Mouse (Mus musculus) forebrain, embryonic 13.5 days (tissue): ENCODE measurements at regions not wholly inside any gene's neighbourhood (a gene's known extent, or its start where the extent isn't known, plus 50 kb on each side); places are given as distances from the start of the nearest gene placed in this dataset.

Experiments
- ATAC-seq: fragments of 200-750 bp; cut with Nextera tagmentation; 2 replicates; pipeline ENCODE4 v1.8.0; 2017
- H3K27ac ChIP-seq: fragments of 300-500 bp; sonication (generic); 2 replicates; pipeline ENCODE4 v1.5.1; 2015; ENCODE audit warnings: inconsistent platforms, mild to moderate bottlenecking, moderate library complexity
- H3K27me3 ChIP-seq: fragments of 300-500 bp; sonication (generic); 2 replicates; pipeline ENCODE4 v1.6.1; 2015; ENCODE audit warnings: mild to moderate bottlenecking, inconsistent platforms
- H3K36me3 ChIP-seq: fragments of 300-500 bp; sonication (generic); 2 replicates; pipeline ENCODE4 v1.6.1; 2015; ENCODE audit warnings: mild to moderate bottlenecking, inconsistent platforms; ENCODE audit not compliant: poor library complexity, severe bottlenecking
- H3K4me1 ChIP-seq: fragments of 300-500 bp; sonication (generic); 2 replicates; pipeline ENCODE4 v1.6.1; 2015; ENCODE audit warnings: inconsistent platforms
- H3K4me2 ChIP-seq: fragments of 300-500 bp; sonication (generic); 2 replicates; pipeline ENCODE4 v1.6.1; 2015; ENCODE audit warnings: inconsistent platforms, mild to moderate bottlenecking, moderate library complexity
- H3K4me3 ChIP-seq: fragments of 300-500 bp; sonication (generic); 2 replicates; pipeline ENCODE4 v1.5.1; 2015; ENCODE audit warnings: mild to moderate bottlenecking, inconsistent platforms
- H3K9ac ChIP-seq: fragments of 300-500 bp; sonication (generic); 2 replicates; pipeline ENCODE4 v1.6.1; 2015; ENCODE audit warnings: mild to moderate bottlenecking, inconsistent platforms
- H3K9me3 ChIP-seq: fragments of 300-500 bp; sonication (generic); replicated peaks from 2 replicates; pipeline ENCODE4 v1.6.1; 2016; ENCODE audit warnings: inconsistent platforms
- WGBS: fragments of 180-500 bp; shearing (Covaris S2); methylation state at CpG from one replicate; pipeline ENCODE4 v1.1.7; 2015; 5-methylcytosine and 5-hydroxymethylcytosine counted together

GRCm38 (mm10) chr7:130005406-130005805, 413.7 kb downstream of the Wdr11 start:
- Histone ChIP-seq H3K27me3 (0 out of 2 replicates have a peak, but pooled peaks cover 9% of the 10 kb centered on the region), H3K4me2 (no peak overlapping the region), H3K4me3 (no peak overlapping the region), H3K9ac (no peak overlapping the region), H3K36me3 (no peaks in the 10 kb centered on the region), H3K4me1 (no peaks in the 10 kb centered on the region), H3K27ac (no peak overlapping the region), H3K9me3 (no peaks in the 10 kb centered on the region)
- 37% methylated on average over 10 of the region's 10 CpGs for WGBS
- ATAC-seq, result no peak

- no peak overlapping the region for H3K4me3 ChIP-seq
- 0 out of 2 replicates have a peak, but pooled peaks cover 11% of the 10 kb centered on the region for H3K27me3 ChIP-seq
- no peaks in the 10 kb centered on the region for H3K9me3 ChIP-seq
- H3K36me3 ChIP-seq, result no peaks in the 10 kb centered on the region
- H3K27ac ChIP-seq, result no peak overlapping the region
- H3K4me2 ChIP-seq, result no peak overlapping the region
- ATAC-seq, result no peak
- H3K9ac ChIP-seq, result no peak overlapping the region
- no peaks in the 10 kb centered on the region for H3K4me1 ChIP-seq
- 37% methylated on average over 6 of the region's 6 CpGs for WGBS
Observed at GRCm38 (mm10) chr7:130007993-130008583, 416.4 kb downstream of the Wdr11 start.

- no peak for ATAC-seq
- Histone ChIP-seq H3K4me3 (no peak overlapping the region), H3K9ac (no peak overlapping the region), H3K27me3 (0 out of 2 replicates have a peak, but pooled peaks cover 11% of the 10 kb centered on the region), H3K27ac (no peak overlapping the region), H3K9me3 (no peaks in the 10 kb centered on the region), H3K4me2 (no peak overlapping the region), H3K4me1 (no peaks in the 10 kb centered on the region), H3K36me3 (no peaks in the 10 kb centered on the region)
- WGBS, result 53% methylated on average over 12 of the region's 12 CpGs
Observed at GRCm38 (mm10) chr7:130008591-130009418, 417.1 kb downstream of the Wdr11 start.

- Histone ChIP-seq H3K4me2 (no peak overlapping the region), H3K4me1 (no peaks in the 10 kb centered on the region), H3K9ac (no peak overlapping the region), H3K27ac (no peak overlapping the region), H3K9me3 (no peaks in the 10 kb centered on the region), H3K4me3 (no peak overlapping the region), H3K27me3 (0 out of 2 replicates have a peak, but pooled peaks cover 11% of the 10 kb centered on the region), H3K36me3 (no peaks in the 10 kb centered on the region)
- ATAC-seq, result no peak
- WGBS, result 89% methylated on average over 8 of the region's 8 CpGs
Observed at GRCm38 (mm10) chr7:130012067-130012466, 420.4 kb downstream of the Wdr11 start.

- WGBS, result 88% methylated on average over 6 of the region's 6 CpGs
- H3K4me2 ChIP-seq, result no peak overlapping the region
- no peak overlapping the region for H3K9ac ChIP-seq
- no peaks in the 10 kb centered on the region for H3K36me3 ChIP-seq
- ATAC-seq, result no peak
- no peak overlapping the region for H3K27ac ChIP-seq
- 0 out of 2 replicates have a peak, but pooled peaks cover 9% of the 10 kb centered on the region for H3K27me3 ChIP-seq
- H3K4me1 ChIP-seq, result no peaks in the 10 kb centered on the region
- no peaks in the 10 kb centered on the region for H3K9me3 ChIP-seq
- no peak overlapping the region for H3K4me3 ChIP-seq
Observed at GRCm38 (mm10) chr7:130013109-130013508, 421.4 kb downstream of the Wdr11 start.

- Histone ChIP-seq H3K27me3 (0 out of 2 replicates have a peak, but pooled peaks cover 8% of the 10 kb centered on the region), H3K27ac (no peak overlapping the region), H3K4me3 (no peak overlapping the region), H3K9me3 (no peaks in the 10 kb centered on the region), H3K36me3 (no peaks in the 10 kb centered on the region), H3K4me1 (no peaks in the 10 kb centered on the region), H3K9ac (no peak overlapping the region), H3K4me2 (no peak overlapping the region)
- no peak for ATAC-seq
- 79% methylated on average over 10 of the region's 10 CpGs for WGBS
Observed at GRCm38 (mm10) chr7:130014609-130015008, 422.9 kb downstream of the Wdr11 start.

GRCm38 (mm10) chr7:130015375-130016014, 423.8 kb downstream of the Wdr11 start:
- Histone ChIP-seq H3K9me3 (no peaks in the 10 kb centered on the region), H3K9ac (no peak overlapping the region), H3K27ac (no peak overlapping the region), H3K4me2 (no peak overlapping the region), H3K27me3 (0 out of 2 replicates have a peak, but pooled peaks cover 2% of the 10 kb centered on the region), H3K4me3 (no peak overlapping the region), H3K36me3 (no peaks in the 10 kb centered on the region), H3K4me1 (no peaks in the 10 kb centered on the region)
- ATAC-seq, result no peak
- WGBS, result 81% methylated on average over 5 of the region's 5 CpGs

GRCm38 (mm10) chr7:130016015-130016874, 424.6 kb downstream of the Wdr11 start:
- no peak overlapping the region for H3K9ac ChIP-seq
- H3K9me3 ChIP-seq, result no peaks in the 10 kb centered on the region
- WGBS, result 82% methylated on average over 17 of the region's 17 CpGs
- H3K27me3 ChIP-seq, result 0 out of 2 replicates have a peak, but pooled peaks cover 2% of the 10 kb centered on the region
- no peak overlapping the region for H3K4me3 ChIP-seq
- no peaks in the 10 kb centered on the region for H3K36me3 ChIP-seq
- no peak overlapping the region for H3K4me2 ChIP-seq
- H3K4me1 ChIP-seq, result no peaks in the 10 kb centered on the region
- no peak overlapping the region for H3K27ac ChIP-seq
- no peak for ATAC-seq

GRCm38 (mm10) chr7:130018891-130019290, 427.2 kb downstream of the Wdr11 start:
- no peak for ATAC-seq
- 65% methylated on average over 4 of the region's 4 CpGs for WGBS

GRCm38 (mm10) chr7:130028945-130029344, 437.3 kb downstream of the Wdr11 start:
- H3K4me2 ChIP-seq, result no peak overlapping the region
- H3K9me3 ChIP-seq, result no peaks in the 10 kb centered on the region
- H3K4me1 ChIP-seq, result peaks cover 4% of the 10 kb centered on the region
- no peak overlapping the region for H3K27ac ChIP-seq
- 0 out of 2 replicates have a peak, but pooled peaks cover 2% of the 10 kb centered on the region for H3K27me3 ChIP-seq
- no peak overlapping the region for H3K4me3 ChIP-seq
- H3K36me3 ChIP-seq, result no peaks in the 10 kb centered on the region
- H3K9ac ChIP-seq, result no peak overlapping the region
- no peak for ATAC-seq

More at GRCm38 (mm10) chr7:130018891-130019290, 427.2 kb downstream of the Wdr11 start:
- Histone ChIP-seq H3K9me3 (no peaks in the 10 kb centered on the region), H3K4me3 (no peak overlapping the region), H3K9ac (no peak overlapping the region), H3K4me2 (no peak overlapping the region), H3K4me1 (no peaks in the 10 kb centered on the region), H3K36me3 (no peaks in the 10 kb centered on the region), H3K27ac (no peak overlapping the region), H3K27me3 (no peaks in the 10 kb centered on the region)

- Histone ChIP-seq H3K9me3 (no peaks in the 10 kb centered on the region), H3K27ac (no peak overlapping the region), H3K4me3 (no peak overlapping the region), H3K27me3 (peaks cover 2% of the 10 kb centered on the region; the same call in 1 of the 2 replicates), H3K36me3 (no peaks in the 10 kb centered on the region), H3K4me1 (peaks cover 4% of the 10 kb centered on the region), H3K9ac (no peak overlapping the region), H3K4me2 (no peak overlapping the region)
- 94% methylated on average over 4 of the region's 4 CpGs for WGBS
- ATAC-seq, result no peak
Observed at GRCm38 (mm10) chr7:130030711-130031110, 439.0 kb downstream of the Wdr11 start.
